ENCODE assay signal across 14 mouse cellular contexts in genomic region chr10:70159651-70160320, GRCm38 (mm10). TPM values are rescaled to one million over a fixed set of nuclear protein-coding genes. Genes with fewer than 3 reads are reported as not detected.
DNase-seq lines count a peak whose midpoint lies in the region; ATAC-seq and TF ChIP-seq lines count a peak whose summit lies in the region.
"Had no signal": no experiment of that assay in that cellular context is flagged by ENCODE, and none has a peak within 500 bp of the region (broad histone marks: within the 10 kb centered on the region; RNA-seq: fewer than 3 reads in every experiment).

No protein-coding gene starts in this region.

- no peak for TF ChIP-seq CTCF in cerebellum, adult 2 months (IDR thresholded peaks at IDR 0.05; ENCODE audit: borderline replicate concordance, insufficient read depth, low read depth, low read length)

- ATAC-seq in cerebellum, adult (ENCODE audit: insufficient number of reproducible peaks, low FRiP score, low TSS enrichment), result peak; percentile 45
- ATAC-seq in megakaryocyte, adult 5-6 weeks (ENCODE audit: poor library complexity, severe bottlenecking), result no peak

- peak overlapping the region; percentile 78 for H3K27ac ChIP-seq in cerebellum, adult 2 months (ENCODE audit: insufficient read depth, low read length)
- H3K27ac ChIP-seq: kidney, postnatal 0 days; limb, embryonic 15.5 days had no signal

- peaks cover 36% of the 10 kb centered on the region for H3K4me1 ChIP-seq in cerebellum, adult 2 months (ENCODE audit: control insufficient read depth, insufficient read depth, low read length)

- no peaks in the 10 kb centered on the region for H3K27me3 ChIP-seq in cerebellum, adult 2 months (ENCODE audit: control insufficient read depth, insufficient read depth, low read length)
- H3K27me3 ChIP-seq: heart, embryonic 12.5 days; limb, embryonic 15.5 days had no signal

- TF ChIP-seq POLR2A in cerebellum, adult 2 months (IDR thresholded peaks at IDR 0.05; ENCODE audit: borderline replicate concordance, insufficient read depth, low read length), result no peak

- intact Hi-C loops in left cerebral cortex, postnatal 4 days (cut with DNase I), result loop anchor here (10.0 kb wide), 1 partner anchor 1075 kb away; no protein-coding TSS in a partner anchor
- intact Hi-C loops in left cerebral cortex, postnatal 10 days (cut with DNase I), result no loop called here

- H3K4me3 ChIP-seq in cerebellum, adult 2 months (replicated peaks; ENCODE audit: insufficient read depth, low read depth, low read length), result no peak overlapping the region
- H3K4me3 ChIP-seq: heart, embryonic 12.5 days; limb, embryonic 15.5 days had no signal

- 12% methylated on average over 12 of the region's 12 CpGs for WGBS in cerebellum, adult 2 months

- no peak for DNase-seq in cerebellum, postnatal 4 days (ENCODE audit: low spot score in 2 of 2)
- DNase-seq in left cerebral cortex, postnatal 4 days, result peak; percentile 15
- DNase-seq in left cerebral cortex, postnatal 10 days (ENCODE audit: extremely low spot score in 1 of 2, low spot score in 2 of 2), result no peak
- DNase-seq in cerebellum, adult 2 months, result peak; percentile 55 to 68
- DNase-seq in ovary, adult 18-20 months (ENCODE audit: low spot score), result peak; percentile 80
- DNase-seq in lung, postnatal 36 days, result no peak
- DNase-seq: thymus, postnatal 36 days had no signal

RNA-seq across cellular contexts. Expression of gene Mrln, which starts 44.7 kb away (rescaled TPM):
- 1 to 10 TPM in 1 of 2 experiments, not detected in 1; 1.1 TPM for total RNA-seq in left cerebral cortex, postnatal 4 days (2021)
- total RNA-seq in left cerebral cortex, postnatal 10 days (2021), result not detected
- polyA plus RNA-seq in cerebellum, adult 2 months (2012; rRNA removed), result 13.1 and 16.3 TPM in 2 replicates
- not detected in 2 replicates for total RNA-seq in megakaryocyte, adult 5-6 weeks (2015)
- total RNA-seq in megakaryocyte, adult 5-6 weeks (2017), result not detected in 2 replicates
- total RNA-seq: left cerebral cortex, adult 18-20 months; MEL had no signal

Comparison
In these comparisons a context has a peak if more than half of its experiments do, and no peak if none do; other contexts are left out.
1. DNase-seq: peak in left cerebral cortex, postnatal 4 days (single experiment), cerebellum, adult 2 months (2 of 2) and ovary, adult 18-20 months (single experiment); none in cerebellum, postnatal 4 days (0 of 2), left cerebral cortex, postnatal 10 days (0 of 2) and lung, postnatal 36 days (single experiment).